8 mouse cellular contexts compared by ENCODE assay signal in genomic region chr17:78199231-78199625, GRCm38 (mm10). TPM values are rescaled to one million over a fixed set of nuclear protein-coding genes. Genes with fewer than 3 reads are reported as not detected.
A peak's percentile ranks its signal among the peaks of the same experiment; 100 is the strongest.
DNase-seq lines count a peak whose midpoint lies in the region; ATAC-seq and TF ChIP-seq lines count a peak whose summit lies in the region.

No protein-coding gene starts in this region.

- no peaks in the 10 kb centered on the region for H3K9me3 ChIP-seq in kidney, postnatal 0 days (replicated peaks; ENCODE audit: low read length)
- H3K9me3 ChIP-seq in embryonic facial prominence, embryonic 13.5 days, result no peaks in the 10 kb centered on the region
- no peaks in the 10 kb centered on the region for H3K9me3 ChIP-seq in intestine, embryonic 14.5 days (ENCODE audit: control insufficient read depth, low read length)

- peak overlapping the region; percentile 84; the same call in 1 of the 2 replicates for H3K9ac ChIP-seq in kidney, postnatal 0 days (ENCODE audit: low read depth, low read length)
- peak overlapping the region; percentile 84 for H3K9ac ChIP-seq in embryonic facial prominence, embryonic 13.5 days
- H3K9ac ChIP-seq in intestine, embryonic 14.5 days (ENCODE audit: low read length), result peak overlapping the region; percentile 78

- no peak for DNase-seq in kidney, postnatal 0 days (ENCODE audit: low spot score)
- no peak for DNase-seq in kidney, adult 11 months
- DNase-seq in intestine, embryonic 14.5 days (ENCODE audit: low spot score), result no peak
- peak; percentile 45 for DNase-seq in neural tube, embryonic 10.5 days (ENCODE audit: extremely low spot score, low spot score)
- no peak for DNase-seq in ovary, adult 18-20 months (ENCODE audit: low spot score)
- no peak for DNase-seq in Muller cell, postnatal 12 days (ENCODE audit: inconsistent ontology term)
- no peak for DNase-seq in ovary, postnatal 10 days (ENCODE audit: low spot score)

- no peak for ATAC-seq in kidney, postnatal 0 days (replicated peaks; ENCODE audit: low FRiP score, low read depth)
- no peak for ATAC-seq in embryonic facial prominence, embryonic 13.5 days (ENCODE audit: insufficient number of reproducible peaks, insufficient read depth, low FRiP score, low TSS enrichment, low read depth)
- ATAC-seq in intestine, embryonic 14.5 days (replicated peaks; ENCODE audit: low FRiP score, low TSS enrichment, low read depth), result no peak

- 8% methylated on average over 7 of the region's 7 CpGs for WGBS in kidney, postnatal 0 days
- 6% methylated on average over 7 of the region's 7 CpGs for WGBS in embryonic facial prominence, embryonic 13.5 days
- WGBS in intestine, embryonic 14.5 days, result 6% methylated on average over 7 of the region's 7 CpGs

- H3K27ac ChIP-seq in kidney, postnatal 0 days, result peak overlapping the region; percentile 79; the same call in 1 of the 2 replicates
- 0 out of 2 replicates have a peak overlapping the region, but pooled peaks have one; percentile 92 for H3K27ac ChIP-seq in embryonic facial prominence, embryonic 13.5 days
- H3K27ac ChIP-seq in intestine, embryonic 14.5 days (ENCODE audit: low read depth), result no peak overlapping the region

- H3K4me3 ChIP-seq in kidney, postnatal 0 days (replicated peaks; ENCODE audit: low read depth, low read length), result peak overlapping the region; percentile 94
- H3K4me3 ChIP-seq in embryonic facial prominence, embryonic 13.5 days, result peak overlapping the region; percentile 81
- H3K4me3 ChIP-seq in intestine, embryonic 14.5 days (ENCODE audit: low read depth, low read length), result peak overlapping the region; percentile 71

- TF ChIP-seq CTCF in kidney, postnatal 0 days (IDR thresholded peaks at IDR 0.05; ENCODE audit: low read depth), result no peak

- H3K27me3 ChIP-seq in kidney, postnatal 0 days (ENCODE audit: insufficient read depth, low read length), result no peaks in the 10 kb centered on the region
- H3K27me3 ChIP-seq in embryonic facial prominence, embryonic 13.5 days, result peaks cover 13% of the 10 kb centered on the region
- H3K27me3 ChIP-seq in intestine, embryonic 14.5 days (replicated peaks; ENCODE audit: control insufficient read depth, insufficient read depth, low read length), result no peaks in the 10 kb centered on the region

- peak overlapping the region; percentile 99 for H3K4me2 ChIP-seq in kidney, postnatal 0 days (ENCODE audit: low read length)
- peak overlapping the region; percentile 97 for H3K4me2 ChIP-seq in embryonic facial prominence, embryonic 13.5 days
- H3K4me2 ChIP-seq in intestine, embryonic 14.5 days (ENCODE audit: low read length), result peak overlapping the region; percentile 93

- no peaks in the 10 kb centered on the region for H3K36me3 ChIP-seq in kidney, postnatal 0 days (ENCODE audit: insufficient read depth, low read length)
- no peaks in the 10 kb centered on the region for H3K36me3 ChIP-seq in embryonic facial prominence, embryonic 13.5 days
- H3K36me3 ChIP-seq in intestine, embryonic 14.5 days (ENCODE audit: control insufficient read depth, insufficient read depth, low read length), result no peaks in the 10 kb centered on the region

- peaks cover 19% of the 10 kb centered on the region for H3K4me1 ChIP-seq in kidney, postnatal 0 days (replicated peaks; ENCODE audit: insufficient read depth, low read length)
- H3K4me1 ChIP-seq in embryonic facial prominence, embryonic 13.5 days, result peaks cover 26% of the 10 kb centered on the region
- peaks cover 23% of the 10 kb centered on the region for H3K4me1 ChIP-seq in intestine, embryonic 14.5 days (replicated peaks; ENCODE audit: control insufficient read depth, insufficient read depth, low read length)

RNA-seq across cellular contexts. Expression of gene Crim1, which starts 0.8 kb away (rescaled TPM):
- 8.4 TPM in 2 replicates for polyA plus RNA-seq in kidney, postnatal 0 days (2015; fragmentation: Nextera tagmentation; extraction: Ambion mirVana)
- polyA plus RNA-seq in embryonic facial prominence, embryonic 13.5 days (2015; fragmentation: Nextera tagmentation; extraction: Ambion mirVana), result 6.5 and 7.7 TPM in 2 replicates
- 6.1 and 6.9 TPM in 2 replicates for polyA plus RNA-seq in intestine, embryonic 14.5 days (2014; fragmentation: Nextera tagmentation; extraction: Ambion mirVana)
